Mouse (Mus musculus): ENCODE measurements around the gene Atl1.

DNA sequence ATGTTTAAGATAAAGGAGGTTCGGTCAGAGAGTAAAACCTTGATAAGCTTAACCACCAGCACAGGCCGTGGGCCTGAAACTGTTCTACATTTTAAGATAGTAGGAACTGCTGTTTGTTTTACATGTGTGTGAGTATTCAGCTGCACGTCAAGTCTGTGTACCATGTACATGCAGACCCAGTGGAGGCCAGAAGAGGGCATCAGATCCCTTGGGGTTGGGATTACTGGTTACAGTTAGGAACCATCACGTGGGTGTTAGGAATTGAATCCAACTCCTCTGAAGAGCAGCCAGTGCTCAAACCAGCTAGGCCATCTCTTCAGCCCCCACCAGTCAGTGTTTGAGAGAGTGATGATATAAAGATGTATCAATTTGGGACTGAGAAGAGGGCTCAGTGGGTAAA, 70.1 kb downstream of the Atl1 start:
- TF ChIP-seq CTCF (IDR thresholded peaks at IDR 0.05; ENCODE audit: low read depth, low read length) (peak; percentile 52; the same call in 1 of the 2 replicates), TAL1 (conservative IDR thresholded peaks at IDR 0.05; ENCODE audit: low read depth, low read length) (no peak)

Measured in G1E (cell line).